Mouse (Mus musculus) gastrocnemius, adult 8-10 months (tissue): ENCODE measurements around the gene Foxo3. TPM values are rescaled to one million over a fixed set of nuclear protein-coding genes. Genes with fewer than 3 reads are reported as not detected.

Experiments used
- DNase-seq, 2 experiments: peaks; one replicate each; pipeline ENCODE4 v3.0.0; 2022; ENCODE audit warnings: low spot score in 2 of 2
- total RNA-seq, 4 experiments: library from RNA; stranded (reverse); gene quantifications; 2 replicates each; pipeline ENCODE4 v1.2.4; 2022

Gene Foxo3
- total RNA-seq, 4 experiments from 2014 or later: 21.6 to 35.2 (median 25.8) TPM

DNA sequence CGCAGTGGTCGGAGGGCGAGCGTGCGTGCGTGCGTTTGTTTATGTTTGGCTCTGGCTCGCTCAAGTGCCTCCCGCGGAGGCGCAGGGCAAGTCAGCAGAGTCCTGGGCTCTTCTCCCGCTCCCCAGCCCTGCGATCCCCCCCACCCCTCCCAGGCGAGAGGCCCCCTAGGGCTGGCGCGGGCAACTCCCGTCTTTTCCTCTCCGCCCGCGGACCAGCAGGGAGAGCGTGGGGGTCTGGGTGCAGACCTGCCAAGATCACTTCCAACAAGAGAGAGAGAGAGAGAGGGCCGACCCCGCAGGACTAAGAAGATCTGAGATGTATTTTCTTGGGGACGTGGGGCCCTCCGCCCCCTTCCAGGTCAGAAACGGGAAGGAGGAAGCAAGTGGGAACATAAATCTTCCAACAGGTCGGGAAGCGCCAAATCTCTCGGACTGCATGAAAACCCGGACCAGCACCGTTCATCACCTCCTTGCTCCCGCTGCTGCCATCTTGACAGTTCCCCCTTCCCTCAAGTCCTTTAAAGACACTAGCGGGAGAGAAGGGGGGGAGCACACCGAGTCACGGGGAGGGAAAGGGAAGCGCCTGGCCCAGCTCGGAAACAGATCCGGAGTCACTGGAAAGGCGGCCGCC, 569 bp downstream of the Foxo3 start:
- peak in 1 of 2 experiments; percentile 53 for DNase-seq

DNA sequence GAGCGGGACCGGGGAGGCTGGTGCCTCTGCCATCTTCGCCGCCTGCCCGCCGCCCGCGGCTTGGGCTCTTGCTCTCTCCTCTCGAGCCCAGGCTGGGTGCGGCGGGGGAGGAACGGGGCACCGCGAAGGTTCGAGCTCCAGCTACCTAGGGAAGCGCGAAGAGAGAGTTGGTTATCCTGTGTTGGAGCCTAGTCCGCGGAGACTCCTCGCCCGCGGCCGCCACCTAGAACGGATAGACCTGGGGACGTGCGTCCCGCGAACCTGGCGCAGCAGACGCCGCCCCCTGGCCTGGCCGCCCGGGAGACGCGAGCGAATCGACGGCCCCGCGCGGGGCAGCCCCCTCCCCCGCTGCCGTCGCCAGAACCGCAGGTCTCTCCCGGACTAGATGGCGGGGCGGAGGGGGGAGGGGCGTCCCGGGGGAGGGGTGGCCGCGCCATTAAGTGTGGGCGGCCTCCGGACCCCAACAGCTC, 1.1 kb downstream of the Foxo3 start:
- DNase-seq: peak in 1 of 2 experiments; percentile 28

DNA sequence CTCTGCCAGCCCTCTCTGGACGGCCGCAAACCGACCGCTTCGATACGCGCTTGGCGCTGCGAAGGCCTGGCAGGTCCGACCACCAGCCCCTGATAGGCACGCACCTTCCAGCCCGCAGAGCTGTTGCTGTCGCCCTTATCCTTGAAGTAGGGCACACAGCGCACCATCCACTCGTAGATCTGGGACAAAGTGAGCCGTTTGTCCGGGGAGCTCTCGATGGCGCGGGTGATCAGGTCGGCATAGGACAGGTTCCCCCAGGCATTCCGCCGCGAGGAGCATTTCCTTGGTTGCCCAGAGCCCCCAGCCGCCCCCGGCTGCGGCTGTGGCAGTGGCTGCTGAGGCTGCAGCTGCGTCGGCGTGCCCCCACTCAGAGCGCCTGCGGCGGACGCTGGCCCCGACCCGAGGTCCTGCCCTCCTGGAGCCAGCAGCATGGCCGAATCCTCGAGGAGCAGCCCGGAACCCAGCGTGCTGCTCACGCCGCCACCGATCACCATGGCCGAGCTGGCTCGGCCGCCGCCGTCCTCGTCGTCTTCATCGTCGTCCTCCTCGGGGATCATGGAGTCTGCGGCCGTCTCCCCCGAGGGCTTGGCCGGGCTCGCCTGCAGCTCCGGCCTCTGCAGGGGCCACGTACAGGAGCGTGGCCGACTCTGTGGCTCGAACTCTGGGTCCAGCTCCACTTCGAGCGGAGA, 1.7 kb downstream of the Foxo3 start:
- DNase-seq: peak in 1 of 2 experiments; percentile 16

DNA sequence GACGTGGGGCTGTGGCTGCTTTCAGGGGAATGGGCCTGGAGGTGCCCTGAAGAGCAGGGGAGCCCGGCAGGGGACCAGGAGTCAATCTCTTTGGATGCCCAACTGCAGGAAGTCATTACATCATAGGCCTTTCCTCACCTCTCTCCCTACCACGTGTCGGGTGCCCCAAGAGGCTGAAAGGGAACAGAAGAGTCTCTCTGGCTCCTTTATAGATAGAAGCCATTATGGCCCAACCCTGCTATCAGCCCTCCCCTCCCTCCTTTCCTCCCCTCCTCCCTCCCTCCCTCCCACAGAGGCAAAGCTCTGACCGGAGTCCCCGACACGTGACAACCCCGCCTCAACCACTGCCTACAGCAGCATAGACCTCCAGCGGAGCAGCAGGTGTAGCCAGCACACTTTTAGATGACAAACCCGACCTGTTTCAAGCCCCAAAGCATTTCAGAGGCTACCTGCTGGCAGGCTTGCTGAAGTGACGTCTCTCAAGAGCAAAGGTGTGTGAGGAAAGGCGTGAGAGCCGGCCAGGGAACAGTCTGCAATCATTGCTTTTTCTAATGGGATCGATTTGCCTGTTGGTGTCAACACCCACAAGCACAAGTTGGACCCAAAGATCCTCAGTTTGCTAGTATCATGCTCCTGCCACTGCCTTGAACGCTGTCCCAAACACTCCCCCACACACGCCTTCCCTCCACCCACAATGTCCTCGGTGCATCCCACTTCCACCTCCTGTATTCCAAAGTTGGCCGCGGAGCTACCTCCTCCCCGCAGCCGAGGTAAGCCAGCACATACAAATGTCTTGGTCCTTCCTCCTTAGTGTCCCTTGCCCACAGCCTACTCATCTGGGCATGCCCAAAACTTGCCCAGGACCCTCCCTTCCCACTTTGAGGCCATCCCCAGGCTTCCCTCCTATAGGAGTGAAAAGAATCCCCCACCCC, 2.5 kb downstream of the Foxo3 start:
- DNase-seq: no peak

DNA sequence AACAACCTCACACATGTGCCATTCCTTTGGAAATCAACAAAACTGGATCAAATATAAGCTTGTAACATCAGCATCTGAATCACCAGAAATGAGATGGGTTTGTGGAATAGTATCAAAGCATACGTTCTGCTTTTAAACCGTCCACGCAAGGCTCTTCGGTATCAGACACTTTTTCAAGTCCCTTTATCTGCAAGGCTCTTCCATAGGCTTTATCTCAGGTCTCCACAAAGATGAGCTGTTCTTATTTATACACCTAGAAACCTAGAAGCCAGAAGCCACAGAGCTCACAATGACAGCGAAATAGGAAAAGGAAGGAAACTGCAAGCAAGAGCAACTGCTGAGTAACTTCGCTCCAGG, 3.2 kb downstream of the Foxo3 start:
- no peak for DNase-seq

DNA sequence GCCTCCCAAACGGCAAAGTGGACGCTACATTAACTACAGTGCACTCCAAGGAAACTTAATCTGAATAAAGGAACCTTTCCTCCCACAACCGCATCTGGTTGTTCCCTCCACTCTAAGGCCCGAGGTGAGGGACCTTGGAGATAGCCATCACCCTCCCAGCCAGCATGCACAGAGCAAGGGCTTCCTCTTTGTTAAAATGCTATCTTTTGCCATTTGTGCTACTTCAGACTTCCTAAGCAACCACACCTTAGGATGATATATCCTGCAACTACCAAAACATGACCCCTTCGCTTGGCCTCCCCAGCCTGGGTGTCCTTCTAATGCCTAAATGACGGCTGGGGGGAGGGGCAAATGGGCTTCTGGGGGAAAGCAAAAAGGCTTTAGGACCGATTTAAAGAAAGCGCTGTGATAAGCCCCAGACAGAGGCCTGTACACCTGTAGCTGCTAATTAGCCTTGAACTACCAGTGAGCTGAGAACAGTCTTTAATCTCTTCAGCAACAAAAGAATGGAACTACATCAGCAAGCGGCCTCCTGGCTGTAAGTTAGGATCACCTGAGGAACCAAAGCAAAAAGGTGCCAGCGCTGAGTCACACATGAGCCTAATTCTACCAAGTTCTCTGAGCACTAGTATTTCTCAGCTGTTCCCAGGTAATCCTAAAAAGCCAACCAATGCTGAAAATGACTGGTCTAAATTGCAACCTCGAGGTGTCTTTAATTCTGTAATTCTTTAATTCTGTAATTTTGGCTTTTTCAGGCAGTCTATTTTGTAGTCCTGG, 4.9 kb downstream of the Foxo3 start:
- no peak for DNase-seq

DNA sequence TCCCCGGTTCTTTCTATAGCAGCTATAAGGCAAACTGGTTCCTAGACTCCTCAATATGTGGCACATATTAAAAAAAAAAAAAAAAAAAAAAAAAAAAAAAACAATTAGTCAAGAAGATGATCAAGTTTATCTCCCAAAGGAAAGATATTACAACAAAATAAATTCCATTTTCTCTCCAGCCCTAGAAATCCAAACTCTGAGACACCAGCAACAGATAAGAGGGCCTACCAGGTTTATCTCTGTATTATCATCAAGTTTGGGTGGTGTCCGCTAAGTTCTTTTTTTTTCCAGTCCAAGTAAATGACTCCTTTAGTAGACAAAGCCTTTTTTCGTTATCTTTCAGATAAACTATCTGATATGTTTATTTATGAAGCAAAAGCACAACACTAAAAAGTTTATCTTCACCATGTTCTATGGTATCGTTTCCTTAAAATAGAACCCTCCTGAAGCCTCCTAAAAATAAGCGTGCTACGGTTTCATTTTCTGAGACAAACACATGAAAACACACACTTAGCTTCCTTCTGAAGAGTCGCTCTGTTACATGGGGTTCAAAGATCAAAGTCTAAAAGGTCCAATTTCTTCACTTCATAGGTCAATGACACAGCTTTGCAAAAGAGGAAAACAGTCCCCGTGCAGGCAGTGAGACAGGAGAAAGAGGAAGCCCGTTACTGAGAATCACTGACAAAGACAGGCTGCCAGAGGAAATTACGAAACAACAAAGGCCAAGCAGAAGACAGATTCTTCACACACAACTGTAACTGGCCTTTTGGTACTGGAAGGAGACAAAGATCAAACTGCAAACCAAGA, 6.1 kb downstream of the Foxo3 start:
- no peak for DNase-seq

DNA sequence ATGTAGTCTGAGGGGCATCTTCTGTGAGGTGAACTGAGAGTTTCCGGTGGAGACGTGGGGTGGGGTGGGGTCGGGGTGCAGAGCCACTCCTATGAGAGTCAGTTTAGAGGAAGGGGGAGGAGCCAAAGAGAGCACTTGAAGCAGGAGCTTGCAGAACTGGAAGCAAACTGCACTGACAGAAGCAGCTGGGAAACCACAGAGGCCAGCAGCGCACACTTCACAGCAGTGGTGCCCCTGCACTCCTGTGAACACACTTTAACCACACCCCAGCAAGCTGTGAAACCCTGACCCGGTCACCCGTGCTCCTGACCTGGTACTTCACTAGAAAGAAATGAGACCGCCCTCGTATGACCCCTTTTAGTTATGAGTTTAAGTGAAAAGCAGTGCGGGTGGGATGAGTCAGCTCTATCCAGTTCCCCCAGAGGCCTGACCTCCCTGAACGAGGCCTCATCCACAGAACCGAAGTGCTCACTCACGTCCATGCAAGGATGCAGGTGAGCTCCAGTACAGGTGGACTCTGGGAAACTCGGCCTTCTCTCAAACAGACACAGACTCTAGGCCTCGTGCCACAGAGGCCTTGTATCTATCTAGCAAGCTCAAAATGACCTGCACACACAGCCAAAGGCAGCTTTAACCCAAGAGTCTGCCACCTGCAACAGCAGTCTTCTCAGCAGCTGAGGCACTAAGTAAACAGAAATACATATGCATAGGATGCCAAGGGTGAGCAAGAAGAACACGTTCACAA, 7.1 kb downstream of the Foxo3 start:
- DNase-seq: no peak

DNA sequence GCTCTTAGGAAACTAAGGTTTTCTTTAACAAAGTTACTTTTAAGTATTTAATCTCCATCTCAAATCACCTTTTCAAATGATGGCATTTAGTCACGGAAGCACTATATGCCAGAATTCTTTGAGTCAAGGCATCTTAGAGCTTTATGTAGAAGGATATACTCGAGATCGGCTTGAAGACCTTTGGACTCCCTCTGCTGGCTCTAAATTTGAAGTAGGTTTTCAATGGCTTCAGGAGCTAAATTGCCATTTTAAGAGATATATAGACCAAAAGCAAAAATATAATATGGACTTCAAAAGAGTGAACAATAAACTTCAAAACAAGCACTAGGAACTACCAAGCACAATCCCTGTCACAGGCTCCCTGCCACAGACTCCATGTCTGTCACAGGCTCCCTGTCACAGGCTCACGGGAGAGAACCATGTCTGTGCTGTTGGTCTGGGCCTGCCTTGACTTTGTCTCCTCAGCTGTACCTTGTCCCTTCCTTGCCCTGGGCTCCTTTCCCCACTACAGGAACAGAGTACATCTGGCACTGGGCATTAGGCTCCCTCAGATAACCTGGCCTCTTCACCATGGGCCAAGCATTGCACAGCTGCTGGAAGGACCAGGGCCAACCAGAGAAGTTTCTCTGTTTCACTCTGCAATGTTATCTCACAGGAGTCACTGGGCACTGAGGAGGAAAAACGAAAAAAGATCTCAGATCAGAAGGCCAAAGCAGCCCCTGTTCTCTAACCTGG, 8.6 kb downstream of the Foxo3 start:
- DNase-seq: no peak

DNA sequence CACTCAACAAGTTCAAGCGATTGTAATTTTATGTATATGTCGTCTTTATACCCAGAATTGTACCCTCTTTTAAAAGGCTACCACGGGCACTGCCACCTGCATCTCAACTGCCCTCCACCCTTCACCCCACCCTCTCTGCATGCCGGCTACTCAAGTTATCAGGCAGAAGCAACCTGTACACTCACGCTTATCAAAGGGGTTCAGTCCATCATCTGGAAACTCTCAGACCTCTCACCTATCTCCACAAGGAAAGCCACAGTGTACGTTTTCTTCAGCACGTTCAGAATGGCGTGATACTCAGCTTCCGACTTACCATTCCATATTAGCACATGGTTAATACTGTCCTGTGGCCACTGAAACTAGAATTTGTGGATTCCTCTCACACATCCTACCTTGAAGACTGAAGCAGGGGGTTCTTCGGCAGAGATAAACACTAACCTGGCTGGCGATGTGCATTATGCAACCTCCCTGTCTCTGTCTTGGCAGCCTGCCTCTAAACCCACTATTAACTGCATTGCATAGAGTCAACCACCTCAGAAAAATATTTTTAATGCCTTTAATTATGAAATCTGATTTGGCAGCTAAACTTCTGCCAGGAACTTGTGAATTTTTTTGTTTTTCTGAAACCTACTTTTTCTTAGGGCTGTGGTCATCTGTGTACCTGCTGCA, 11.4 kb downstream of the Foxo3 start:
- no peak for DNase-seq

DNA sequence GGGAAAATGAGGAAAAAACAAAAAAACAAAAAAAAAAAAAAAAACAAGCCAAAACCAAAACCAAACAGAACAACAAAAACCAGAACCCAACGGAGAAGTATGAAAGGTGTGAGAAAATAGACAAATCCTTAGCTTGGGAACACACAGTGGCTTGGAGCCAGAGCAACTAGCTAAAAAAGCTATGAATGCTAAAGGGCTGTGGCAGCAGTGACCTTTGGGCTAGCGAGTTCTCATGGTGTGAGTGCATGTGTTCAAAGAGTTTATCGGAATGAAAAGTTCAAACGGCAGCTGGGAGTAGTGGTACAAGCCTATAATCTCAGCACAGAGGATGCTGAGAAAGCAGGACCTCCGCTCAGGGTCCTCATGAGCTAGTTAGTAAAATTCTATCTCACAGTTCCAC, 12.4 kb downstream of the Foxo3 start:
- no peak for DNase-seq

DNA sequence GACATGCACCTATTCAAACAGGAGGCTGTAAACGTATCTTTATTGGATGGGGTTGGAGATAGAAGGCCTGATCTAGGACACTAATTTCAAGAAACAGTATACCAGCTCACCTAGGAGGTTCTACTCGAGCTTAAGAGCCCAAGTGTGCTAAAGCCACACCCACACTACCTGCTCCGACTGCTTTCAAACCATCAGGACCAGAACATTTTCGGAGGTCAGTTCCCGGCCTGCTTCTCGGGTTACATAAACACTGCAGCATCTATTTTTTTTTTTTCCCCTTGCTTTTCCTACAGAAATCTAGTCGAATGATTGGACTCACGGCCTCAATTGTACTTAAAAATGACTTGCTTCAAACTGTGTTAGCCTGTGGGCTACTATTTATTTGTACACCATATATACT, 12.9 kb downstream of the Foxo3 start:
- DNase-seq: no peak

DNA sequence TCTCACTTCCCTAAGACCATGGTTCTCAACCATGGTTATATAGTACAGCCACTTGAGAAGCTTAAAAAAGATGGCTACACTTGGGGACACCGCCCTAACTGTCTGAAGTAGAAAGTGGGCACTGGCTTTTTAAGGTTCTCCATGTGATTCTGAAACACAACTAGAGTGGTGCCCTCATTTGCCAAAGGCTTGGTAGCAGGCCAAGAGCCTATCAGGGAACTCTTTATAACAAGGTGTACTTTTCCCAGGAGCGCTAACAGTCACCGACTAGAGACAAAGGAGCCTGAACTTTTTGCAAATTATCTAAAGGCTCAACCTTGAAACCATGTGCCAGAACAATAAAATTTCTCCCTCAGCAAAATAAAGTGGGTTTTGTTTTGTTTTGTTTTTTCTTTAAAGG, 14.5 kb downstream of the Foxo3 start:
- no peak for DNase-seq

DNA sequence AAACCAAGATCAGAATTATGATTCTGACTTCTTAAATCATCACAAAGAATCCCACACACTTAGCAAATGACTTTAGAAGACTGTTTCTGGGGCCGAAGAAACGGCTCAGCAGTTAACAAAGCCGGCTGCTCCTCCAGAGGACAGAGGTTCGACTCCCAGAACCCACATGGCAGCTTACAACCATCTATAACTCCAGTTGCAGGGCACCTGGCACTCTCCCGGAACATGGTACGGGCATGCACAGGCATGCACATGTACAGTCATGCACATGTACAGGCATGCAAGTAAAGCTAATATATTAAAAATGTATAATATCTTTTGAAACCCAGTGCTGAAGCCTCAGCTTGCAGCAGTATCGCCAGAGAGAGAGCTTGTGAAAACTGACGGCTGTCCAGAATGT, 15.5 kb downstream of the Foxo3 start:
- no peak for DNase-seq

DNA sequence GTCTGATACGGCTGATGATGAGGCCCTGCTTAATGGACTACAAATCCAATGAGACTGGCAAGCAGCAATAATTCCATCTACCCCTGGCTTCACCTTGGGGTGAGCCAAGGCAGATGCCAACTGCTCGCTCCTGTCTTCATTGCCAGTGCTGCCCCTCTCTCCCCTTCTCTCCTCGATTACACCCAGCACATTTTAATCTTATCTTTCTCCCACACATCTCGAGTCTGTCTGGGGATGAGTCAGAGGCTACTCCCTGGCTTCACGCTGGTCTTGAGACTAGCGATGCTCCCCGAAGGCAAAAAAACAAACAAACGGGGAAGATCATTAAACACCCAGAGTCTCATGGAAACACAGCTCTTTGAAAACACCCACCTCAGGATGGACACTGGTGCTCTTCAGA, 16.0 kb downstream of the Foxo3 start:
- no peak for DNase-seq

DNA sequence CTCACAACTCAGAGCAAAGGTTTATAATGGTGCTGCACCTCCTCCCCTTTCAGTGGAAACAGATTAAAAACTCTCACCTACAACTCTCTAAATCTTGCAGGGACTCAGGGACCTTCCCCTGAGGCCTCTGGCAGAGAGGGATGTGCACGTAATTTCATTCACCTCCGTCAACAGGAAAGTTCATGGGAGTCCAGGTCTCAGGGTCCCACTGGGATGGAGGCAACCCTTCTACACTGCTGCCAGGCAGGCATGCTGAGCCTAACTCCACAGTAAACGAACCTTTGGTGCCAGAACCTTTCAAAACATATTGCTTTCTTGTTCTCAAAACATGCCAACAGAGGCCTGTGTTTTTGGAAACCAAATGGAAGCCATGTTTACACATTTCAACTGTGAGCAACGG, 17.0 kb downstream of the Foxo3 start:
- DNase-seq: no peak

DNA sequence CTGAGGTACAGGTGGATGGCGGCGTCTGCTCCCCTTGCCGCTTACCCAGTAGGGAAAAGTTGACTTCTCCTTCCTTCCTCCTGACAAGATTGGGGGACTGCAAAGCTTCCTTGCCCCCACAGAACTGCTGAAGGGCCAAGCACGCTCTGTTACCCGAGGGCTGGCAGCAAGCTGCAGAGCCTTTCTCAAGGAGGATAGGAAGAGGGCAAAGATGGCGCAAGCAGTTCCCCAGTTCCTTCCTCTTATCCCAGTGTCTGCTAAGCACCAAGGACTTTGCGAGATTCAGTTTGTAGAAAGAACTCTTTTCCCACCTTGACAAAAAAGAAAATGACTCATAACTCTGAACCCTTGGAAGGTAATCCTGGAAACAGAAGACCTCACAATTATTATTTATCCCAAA, 18.6 kb downstream of the Foxo3 start:
- no peak for DNase-seq

DNA sequence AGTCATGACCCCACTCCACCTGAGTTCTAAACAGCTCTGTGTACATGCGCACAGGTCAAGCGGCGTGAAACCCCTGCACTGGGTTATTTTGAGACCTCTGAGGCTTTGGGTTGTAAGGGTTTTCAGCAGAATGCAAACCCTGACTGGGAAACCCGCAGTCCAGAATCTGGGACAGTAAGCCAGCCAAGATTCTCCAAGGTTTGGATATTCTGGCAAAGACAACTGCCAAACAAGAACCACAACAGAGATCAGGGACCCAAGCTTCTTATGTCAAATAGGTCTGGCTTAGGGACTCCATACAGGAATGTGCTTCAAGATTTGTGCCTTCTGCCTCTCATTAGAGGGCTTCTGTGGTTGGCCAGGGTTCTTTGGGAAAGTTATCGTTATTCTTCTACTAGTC, 21.8 kb downstream of the Foxo3 start:
- no peak for DNase-seq
